ENCODE assay signal across 7 mouse cellular contexts in the genomic region with DNA sequence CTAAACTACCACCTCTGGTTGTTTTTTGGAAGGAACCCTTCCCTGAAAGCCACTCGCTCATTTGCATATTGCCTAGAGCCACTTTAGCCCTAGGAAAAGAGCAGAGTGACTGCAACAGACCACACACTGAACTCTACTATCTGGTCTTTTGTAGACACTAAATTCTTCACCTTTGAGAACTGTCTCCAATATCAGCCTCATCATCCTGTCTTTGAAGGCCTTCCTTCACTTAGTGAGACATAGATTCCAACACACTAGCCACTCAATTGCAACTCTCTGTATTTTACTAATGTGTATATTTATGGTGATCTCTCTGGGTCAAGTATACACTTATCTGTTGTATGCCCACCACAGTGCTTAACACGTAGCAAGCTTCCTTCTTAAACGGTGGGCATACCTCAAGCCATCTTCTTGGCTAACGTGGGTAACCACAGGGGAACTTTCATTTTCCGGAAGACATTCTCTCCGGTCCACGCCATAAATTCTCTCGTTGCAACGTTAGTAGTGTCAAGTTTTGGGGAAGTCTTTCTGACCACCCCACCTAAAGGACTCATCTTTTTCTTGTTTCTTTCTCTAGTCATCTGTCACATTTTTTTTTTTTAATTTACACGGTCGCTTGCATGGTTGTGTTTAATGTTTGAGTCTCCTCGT. TPM values are rescaled to one million over a fixed set of nuclear protein-coding genes. Genes with fewer than 3 reads are reported as not detected.
DNase-seq lines count a peak whose midpoint lies in the region; ATAC-seq and TF ChIP-seq lines count a peak whose summit lies in the region.

No protein-coding gene starts in this region.

- peak overlapping the region; percentile 73 for H3K4me3 ChIP-seq in thymus, adult 2 months (ENCODE audit: control insufficient read depth, insufficient read depth, low read length)
- peak overlapping the region; percentile 88 for H3K4me3 ChIP-seq in limb, embryonic 15.5 days
- peak overlapping the region; percentile 75 for H3K4me3 ChIP-seq in stomach, embryonic 16.5 days (replicated peaks; ENCODE audit: low read length)

- no peaks in the 10 kb centered on the region for H3K9me3 ChIP-seq in limb, embryonic 15.5 days
- no peaks in the 10 kb centered on the region for H3K9me3 ChIP-seq in stomach, embryonic 16.5 days (replicated peaks; ENCODE audit: control insufficient read depth, low read length)

- TF ChIP-seq CTCF in thymus, adult 2 months (IDR thresholded peaks at IDR 0.05; ENCODE audit: borderline replicate concordance, control insufficient read depth, extremely low read depth, insufficient read depth, low read length, poor library complexity): no peak

- no peak for TF ChIP-seq POLR2A in thymus, adult 2 months (IDR thresholded peaks at IDR 0.05; ENCODE audit: control insufficient read depth, extremely low read depth, insufficient read depth, low read length, poor library complexity)

- peak overlapping the region; percentile 83 for H3K9ac ChIP-seq in limb, embryonic 15.5 days
- H3K9ac ChIP-seq in stomach, embryonic 16.5 days (ENCODE audit: low read length): peak overlapping the region; percentile 90

- peaks cover 7% of the 10 kb centered on the region for H3K4me1 ChIP-seq in thymus, adult 2 months (replicated peaks; ENCODE audit: control insufficient read depth, insufficient read depth, low read length)
- H3K4me1 ChIP-seq in limb, embryonic 15.5 days: peaks cover 5% of the 10 kb centered on the region; the same call in 1 of the 2 replicates
- no peaks in the 10 kb centered on the region; the same call in 1 of the 2 replicates for H3K4me1 ChIP-seq in stomach, embryonic 16.5 days (ENCODE audit: control insufficient read depth, insufficient read depth, low read length)

- WGBS in thymus, adult 2 months: 10% methylated on average over 12 of the region's 12 CpGs
- 32% methylated on average over 12 of the region's 12 CpGs for WGBS in limb, embryonic 15.5 days
- 37% methylated on average over 12 of the region's 12 CpGs for WGBS in stomach, embryonic 16.5 days

- peak overlapping the region; percentile 57; the same call in 1 of the 2 replicates for H3K27ac ChIP-seq in thymus, adult 2 months (ENCODE audit: control insufficient read depth, insufficient read depth, low read length)
- peak overlapping the region; percentile 71; the same call in 1 of the 2 replicates for H3K27ac ChIP-seq in limb, embryonic 15.5 days
- H3K27ac ChIP-seq in stomach, embryonic 16.5 days (ENCODE audit: low read length): peak overlapping the region; percentile 75; the same call in 1 of the 2 replicates

- peak overlapping the region; percentile 58 for H3K4me2 ChIP-seq in limb, embryonic 15.5 days
- peak overlapping the region; percentile 81 for H3K4me2 ChIP-seq in stomach, embryonic 16.5 days (ENCODE audit: low read depth, low read length)

- ATAC-seq in erythroblast, adult 5-6 weeks (replicated peaks; ENCODE audit: low FRiP score, poor library complexity, severe bottlenecking): 0 out of 2 replicates have a peak, but pooled peaks have one; percentile 18
- ATAC-seq in limb, embryonic 15.5 days (ENCODE audit: insufficient number of reproducible peaks, low FRiP score, low TSS enrichment, low read depth): no peak
- ATAC-seq in stomach, embryonic 16.5 days (ENCODE audit: insufficient read depth, low FRiP score): no peak

- DNase-seq in thymus, adult 2 months: no peak
- DNase-seq in thymus, postnatal 14 days: no peak
- no peak for DNase-seq in spleen, postnatal 14 days (ENCODE audit: low spot score in 2 of 2)
- no peak for DNase-seq in layer of hippocampus, postnatal 14 days (ENCODE audit: low spot score in 2 of 2)

- H3K36me3 ChIP-seq in thymus, adult 2 months (ENCODE audit: control insufficient read depth, insufficient read depth, low read length): peaks cover 20% of the 10 kb centered on the region
- H3K36me3 ChIP-seq in limb, embryonic 15.5 days: peaks cover 30% of the 10 kb centered on the region
- peaks cover 13% of the 10 kb centered on the region; the same call in 1 of the 2 replicates for H3K36me3 ChIP-seq in stomach, embryonic 16.5 days (ENCODE audit: control insufficient read depth, insufficient read depth, low read length)

- H3K27me3 ChIP-seq in thymus, adult 2 months (ENCODE audit: control insufficient read depth, insufficient read depth, low read length): no peaks in the 10 kb centered on the region
- no peaks in the 10 kb centered on the region for H3K27me3 ChIP-seq in limb, embryonic 15.5 days
- no peaks in the 10 kb centered on the region for H3K27me3 ChIP-seq in stomach, embryonic 16.5 days (ENCODE audit: control insufficient read depth, insufficient read depth, low read length)

RNA-seq across cellular contexts. Expression of a gene that starts 0.9 kb away (rescaled TPM):
- polyA plus RNA-seq in thymus, adult 2 months (2012; rRNA removed): 32.7 and 33.9 TPM in 2 replicates
- total RNA-seq in erythroblast, adult 5-6 weeks (2015; ENCODE audit: low replicate concordance): 7.3 and 8.6 TPM in 2 replicates
- 3.9 and 6.8 TPM in 2 replicates for total RNA-seq in erythroblast, adult 5-6 weeks (2017; ENCODE audit: low replicate concordance)
- 16.0 and 17.2 TPM in 2 replicates for polyA plus RNA-seq in limb, embryonic 15.5 days (2015; fragmentation: Nextera tagmentation; extraction: Ambion mirVana)
- 14.7 and 16.4 TPM in 2 replicates for polyA plus RNA-seq in stomach, embryonic 16.5 days (2015; fragmentation: Nextera tagmentation; extraction: Ambion mirVana)
- total RNA-seq in layer of hippocampus, postnatal 14 days (2021): 1 to 10 TPM; 6.3 to 6.4 TPM

RNA-seq across cellular contexts. Expression of a gene that starts 49.5 kb away (rescaled TPM):
- 32.3 and 39.2 TPM in 2 replicates for polyA plus RNA-seq in thymus, adult 2 months (2012; rRNA removed)
- 0.96 and 4.6 TPM in 2 replicates for total RNA-seq in erythroblast, adult 5-6 weeks (2015; ENCODE audit: low replicate concordance)
- total RNA-seq in erythroblast, adult 5-6 weeks (2017; ENCODE audit: low replicate concordance): 10.0 and 17.6 TPM in 2 replicates
- polyA plus RNA-seq in limb, embryonic 15.5 days (2015; fragmentation: Nextera tagmentation; extraction: Ambion mirVana): 38.7 and 41.8 TPM in 2 replicates
- 35.9 and 38.4 TPM in 2 replicates for polyA plus RNA-seq in stomach, embryonic 16.5 days (2015; fragmentation: Nextera tagmentation; extraction: Ambion mirVana)
- total RNA-seq in layer of hippocampus, postnatal 14 days (2021): 10 to 100 TPM; 27.3 to 27.4 TPM
